Mouse (Mus musculus): ENCODE measurements around the gene Cxcl13.
"Not testable (repeated sequence)": the region's sequence is repeated elsewhere in the genome, so short reads cannot be mapped to it uniquely, and the experiment has no call there.

Cxcl13 gene

GRCm38 (mm10) chr5:95956651-95957050 lies at the start of gene Cxcl13:
Gene Cxcl13 (plus strand): TSS chr5:95956951.
- DNase-seq (ENCODE audit: low spot score), result no peak

GRCm38 (mm10) chr5:95911006-95911405 lies 45.7 kb upstream of the Cxcl13 start:
- DNase-seq (ENCODE audit: low spot score), result no peak

- no peak for DNase-seq (ENCODE audit: low spot score)
Observed at GRCm38 (mm10) chr5:95918491-95918890, 38.3 kb upstream of the Cxcl13 start.

GRCm38 (mm10) chr5:95924023-95924422 lies 32.7 kb upstream of the Cxcl13 start:
- DNase-seq (ENCODE audit: low spot score), result no peak

GRCm38 (mm10) chr5:95925204-95925930 lies 31.4 kb upstream of the Cxcl13 start:
- no peak for DNase-seq (ENCODE audit: low spot score)

- DNase-seq (ENCODE audit: low spot score), result no peak
Observed at GRCm38 (mm10) chr5:95925931-95926263, 30.9 kb upstream of the Cxcl13 start.

- no peak for DNase-seq (ENCODE audit: low spot score)
Observed at GRCm38 (mm10) chr5:95935035-95935434, 21.7 kb upstream of the Cxcl13 start.

- DNase-seq (ENCODE audit: low spot score), result no peak
Observed at GRCm38 (mm10) chr5:95936068-95936467, 20.7 kb upstream of the Cxcl13 start.

GRCm38 (mm10) chr5:95937129-95937528 lies 19.6 kb upstream of the Cxcl13 start:
- DNase-seq (ENCODE audit: low spot score), result no peak

- DNase-seq (ENCODE audit: low spot score), result no peak
Observed at GRCm38 (mm10) chr5:95938044-95938625, 18.6 kb upstream of the Cxcl13 start.

- DNase-seq (ENCODE audit: low spot score), result no peak
Observed at GRCm38 (mm10) chr5:95940682-95941221, 16.0 kb upstream of the Cxcl13 start.

- DNase-seq (ENCODE audit: low spot score), result no peak
Observed at GRCm38 (mm10) chr5:95941562-95941961, 15.2 kb upstream of the Cxcl13 start.

- no peak for DNase-seq (ENCODE audit: low spot score)
Observed at GRCm38 (mm10) chr5:95945120-95945519, 11.6 kb upstream of the Cxcl13 start.

GRCm38 (mm10) chr5:95946344-95946743 lies 10.4 kb upstream of the Cxcl13 start:
- no peak for DNase-seq (ENCODE audit: low spot score)

- no peak for DNase-seq (ENCODE audit: low spot score)
Observed at GRCm38 (mm10) chr5:95948641-95949040, 8.1 kb upstream of the Cxcl13 start.

- DNase-seq (ENCODE audit: low spot score), result no peak
Observed at GRCm38 (mm10) chr5:95949946-95950701, 6.6 kb upstream of the Cxcl13 start.

- DNase-seq (ENCODE audit: low spot score), result no peak
Observed at GRCm38 (mm10) chr5:95964940-95965339, 8.2 kb downstream of the Cxcl13 start.

- DNase-seq (ENCODE audit: low spot score), result no peak
Observed at GRCm38 (mm10) chr5:95966621-95967020, 9.9 kb downstream of the Cxcl13 start.

GRCm38 (mm10) chr5:95970845-95971244 lies 14.1 kb downstream of the Cxcl13 start:
- DNase-seq (ENCODE audit: low spot score), result peak; percentile 25

GRCm38 (mm10) chr5:95972208-95972607 lies 15.5 kb downstream of the Cxcl13 start:
- no peak for DNase-seq (ENCODE audit: low spot score)

GRCm38 (mm10) chr5:95973806-95974205 lies 17.1 kb downstream of the Cxcl13 start:
- not testable (repeated sequence) for DNase-seq (ENCODE audit: low spot score)

- no peak for DNase-seq (ENCODE audit: low spot score)
Observed at GRCm38 (mm10) chr5:95976299-95976698, 19.5 kb downstream of the Cxcl13 start.
